Mouse (Mus musculus): ENCODE data around the gene Mkrn1.
"Not testable (repeated sequence)": the region's sequence is repeated elsewhere in the genome, so short reads cannot be mapped to it uniquely, and the experiment has no call there.

The Mkrn1 gene

DNA sequence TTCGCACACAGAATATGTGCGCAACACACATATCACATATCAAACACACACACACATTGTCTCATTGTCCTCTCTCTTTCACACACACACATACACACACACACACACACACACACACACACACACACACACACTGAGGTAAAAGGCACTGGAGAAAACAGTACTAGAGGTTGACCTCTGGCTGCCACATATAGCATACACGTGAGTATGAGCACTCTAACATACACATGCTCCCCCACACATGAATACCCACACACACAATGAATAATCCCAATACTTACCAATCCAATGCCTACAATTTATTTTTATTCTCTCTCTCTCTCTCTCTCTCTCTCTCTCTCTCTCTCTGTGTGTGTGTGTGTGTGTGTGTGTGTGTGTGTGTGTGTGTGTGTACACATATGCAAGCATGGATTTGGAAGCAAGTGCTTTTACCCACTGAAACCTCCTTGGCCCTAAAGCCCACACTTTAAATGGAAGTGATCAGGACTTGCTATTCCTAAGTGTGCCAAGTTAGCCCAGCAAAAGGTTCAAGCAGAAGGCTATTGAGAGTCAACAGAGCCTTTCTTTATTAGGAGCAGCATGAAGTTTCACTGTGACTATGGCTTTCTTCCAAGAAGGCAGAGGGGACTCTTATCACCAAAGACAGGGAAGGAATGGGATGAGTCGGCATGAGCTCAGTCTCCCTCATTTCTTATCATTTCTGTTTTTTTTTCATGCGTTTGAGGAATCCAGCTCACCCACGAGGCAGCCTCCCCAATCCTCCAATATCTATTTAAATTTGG is 8.9 kb upstream of the Mkrn1 start:
- no peak for DNase-seq

DNA sequence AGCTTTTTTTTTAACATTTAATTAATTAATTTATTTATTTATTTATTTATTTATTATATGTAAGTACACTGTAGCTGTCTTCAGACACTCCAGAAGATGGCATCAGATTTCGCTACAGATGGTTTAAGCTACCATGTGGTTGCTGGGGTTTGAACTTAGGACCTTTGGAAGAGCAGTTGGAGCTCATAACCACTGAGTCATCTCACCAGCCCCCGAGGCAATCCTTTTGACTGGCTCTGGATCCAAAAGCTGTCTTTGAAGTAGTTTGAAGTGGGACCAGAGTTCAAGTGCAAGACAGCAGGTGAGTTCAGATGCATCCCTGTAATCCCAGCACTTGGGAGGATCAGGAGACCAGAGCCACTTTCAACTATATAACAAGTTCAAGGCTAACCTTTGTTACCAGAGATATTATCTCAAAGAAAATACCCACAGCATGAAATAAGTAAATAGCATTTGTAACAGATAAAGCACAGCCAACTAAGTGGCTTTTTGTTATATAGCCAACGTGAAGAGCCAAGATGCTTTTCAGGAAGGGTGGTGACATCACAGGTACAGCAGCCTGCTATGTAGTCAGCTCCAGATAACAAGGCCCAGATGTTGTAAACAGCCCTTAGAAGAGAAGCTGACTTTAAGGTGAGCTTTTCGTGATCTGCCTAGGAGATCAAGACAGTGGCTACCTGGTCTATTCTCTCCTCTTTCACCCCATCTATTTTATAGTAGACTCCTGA is 7.2 kb upstream of the Mkrn1 start:
- DNase-seq, result no peak

DNA sequence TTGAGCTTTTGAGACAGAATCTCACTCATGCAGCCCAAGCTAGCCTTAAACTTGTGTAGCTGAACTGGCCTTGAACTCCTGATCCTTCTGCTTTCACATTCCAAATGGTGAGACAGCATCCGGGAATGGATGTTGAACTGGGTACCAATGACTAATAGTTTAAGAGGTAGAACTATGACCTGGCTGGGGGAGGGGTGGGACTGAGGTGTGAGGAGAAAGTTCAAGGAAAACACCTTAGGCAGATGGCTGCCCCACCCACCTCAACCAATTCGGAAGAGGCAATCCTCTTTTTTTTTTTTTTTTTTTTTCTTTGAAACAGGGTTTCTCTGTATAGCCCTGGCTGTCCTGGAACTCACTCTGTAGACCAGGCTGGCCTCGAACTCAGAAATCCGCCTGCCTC is 6.5 kb upstream of the Mkrn1 start:
- no peak for DNase-seq

DNA sequence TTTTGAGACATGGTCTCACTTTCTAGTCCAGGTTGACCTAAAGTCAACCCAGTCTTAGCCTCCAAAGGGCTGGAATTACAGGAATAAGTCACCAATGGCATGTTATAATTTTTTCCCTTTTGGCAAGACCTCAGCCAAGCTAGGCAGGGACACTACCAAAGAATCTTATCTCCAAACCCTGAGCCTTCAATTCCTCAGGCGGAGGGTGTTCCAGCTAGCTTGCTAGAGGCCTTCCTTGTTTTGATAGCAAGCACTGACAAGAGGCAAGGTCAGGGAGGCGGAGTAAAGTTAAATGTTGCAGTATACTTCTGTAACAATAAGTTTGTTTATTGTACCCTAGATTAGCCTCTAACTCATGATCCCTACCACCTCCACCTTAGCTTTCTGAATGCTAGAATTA is 4.9 kb upstream of the Mkrn1 start:
- DNase-seq, result no peak

DNA sequence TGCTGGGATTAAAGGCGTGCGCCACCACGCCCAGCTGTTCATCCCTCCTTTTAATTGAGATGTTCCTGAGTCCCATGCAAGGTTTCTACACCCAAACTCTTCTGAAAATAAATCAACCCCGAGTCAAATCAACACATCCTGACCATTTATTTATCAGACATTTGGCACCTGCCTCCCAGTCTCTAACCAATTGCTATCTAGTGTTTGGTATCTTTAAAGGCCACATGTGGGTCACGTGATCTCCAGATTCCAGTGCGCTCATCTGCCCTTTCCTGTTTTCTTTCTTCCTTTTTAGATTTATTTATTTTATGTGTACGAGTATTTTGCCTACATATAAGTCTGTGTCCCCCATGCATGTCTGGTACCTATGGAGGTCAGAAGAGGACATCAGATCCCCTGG is 3.4 kb upstream of the Mkrn1 start:
- no peak for DNase-seq

DNA sequence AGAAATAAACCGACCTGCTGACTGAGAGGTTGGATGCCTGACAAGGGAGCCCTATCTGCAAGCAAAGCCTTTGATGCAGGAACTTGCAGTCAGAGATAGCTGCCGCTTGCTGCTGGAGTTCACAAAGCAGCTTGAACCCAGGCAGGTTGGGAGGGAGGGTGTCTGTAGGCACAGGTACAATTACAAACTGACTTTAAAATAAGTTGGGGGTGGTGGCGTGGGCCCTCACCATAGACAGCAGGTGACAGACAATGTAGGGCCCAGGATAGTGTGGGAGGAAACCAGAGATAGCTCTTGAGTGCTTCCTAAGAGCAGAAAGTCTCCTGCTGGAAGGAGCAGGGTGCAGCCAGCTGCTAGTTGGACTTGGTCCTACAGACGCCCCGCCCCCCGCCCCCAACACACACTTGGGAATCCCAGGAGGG is 2.9 kb upstream of the Mkrn1 start:
- DNase-seq, result no peak

DNA sequence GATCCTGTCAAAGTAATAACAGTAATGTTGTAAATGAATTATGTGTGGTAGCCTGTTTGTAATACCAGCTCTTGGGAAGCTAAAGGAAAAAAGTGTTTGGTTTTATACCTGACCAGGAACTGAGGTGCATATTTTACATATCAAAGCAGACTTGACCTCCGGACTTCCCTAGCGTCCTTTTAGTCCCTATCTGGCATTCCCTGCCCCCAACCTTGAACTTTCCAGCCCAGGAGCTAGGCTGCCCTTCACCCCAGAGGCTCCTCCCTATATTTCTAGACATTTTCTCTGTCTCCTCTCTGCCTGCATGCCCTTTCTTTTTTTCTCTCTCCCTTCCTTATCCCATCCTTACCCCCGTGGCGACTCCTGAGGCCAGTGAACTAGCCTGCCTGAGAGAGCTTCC is 605 bp upstream of the Mkrn1 start:
- no peak for DNase-seq

DNA sequence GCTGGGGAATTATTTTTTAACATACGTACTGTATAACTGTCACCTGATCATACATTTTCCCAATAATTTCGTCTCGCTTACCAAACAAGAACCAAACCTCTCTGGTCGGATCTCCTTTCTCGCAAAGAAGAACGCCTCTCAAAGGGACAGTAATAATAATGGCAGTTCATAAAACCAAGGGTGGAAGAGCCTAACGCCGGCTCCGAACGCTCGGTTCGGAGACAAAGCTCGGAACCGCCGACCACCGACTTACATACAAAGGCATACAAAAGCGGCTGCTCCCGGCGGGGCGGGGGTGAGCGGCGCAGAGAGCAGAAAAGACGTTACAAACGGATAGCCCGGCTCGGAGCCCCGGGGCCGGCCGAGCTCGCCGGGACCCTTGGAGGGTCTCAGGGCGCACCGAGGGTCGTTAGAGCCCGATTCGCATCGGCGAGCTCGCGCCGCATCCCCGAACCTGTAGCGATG is 844 bp downstream of the Mkrn1 start:
- DNase-seq, result no peak

DNA sequence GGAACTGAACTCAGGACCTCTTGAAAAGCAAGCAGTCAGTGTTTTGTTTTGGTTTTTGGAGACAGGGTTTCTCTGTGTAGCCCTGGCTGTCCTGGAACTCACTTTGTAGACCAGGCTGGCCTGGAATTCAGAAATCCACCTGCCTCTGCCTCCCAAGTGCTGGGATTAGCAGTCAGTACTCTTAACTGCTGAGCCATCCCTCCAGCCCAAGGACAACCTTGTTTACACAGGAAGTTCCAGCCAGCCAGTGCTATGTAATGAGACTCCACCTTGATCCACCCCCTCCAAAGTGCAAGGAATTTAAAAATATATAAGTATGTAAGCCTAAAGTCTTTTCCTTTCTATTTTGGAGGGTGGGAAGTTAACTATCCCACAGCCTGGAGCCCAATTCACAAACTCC is 3.6 kb downstream of the Mkrn1 start:
- DNase-seq, result not testable (repeated sequence)

DNA sequence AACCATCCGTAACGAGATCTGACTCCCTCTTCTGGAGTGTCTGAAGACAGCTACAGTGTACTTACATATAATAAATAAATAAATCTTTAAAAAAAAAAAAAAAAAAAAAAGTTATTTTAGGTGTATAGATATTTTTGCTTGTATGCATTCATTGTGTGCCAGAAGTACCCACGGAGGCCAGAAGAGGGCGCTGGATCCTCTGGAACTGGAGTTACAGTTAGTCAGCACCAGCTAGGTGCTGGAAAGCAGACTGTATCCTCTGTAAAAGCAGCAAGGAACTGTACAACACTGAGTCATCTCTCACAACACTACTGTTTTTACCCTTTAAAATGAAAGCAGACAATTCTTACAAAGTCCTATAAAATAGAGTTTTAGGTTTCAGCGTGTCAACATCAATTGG is 4.5 kb downstream of the Mkrn1 start:
- peak; percentile 71 to 73 for DNase-seq

DNA sequence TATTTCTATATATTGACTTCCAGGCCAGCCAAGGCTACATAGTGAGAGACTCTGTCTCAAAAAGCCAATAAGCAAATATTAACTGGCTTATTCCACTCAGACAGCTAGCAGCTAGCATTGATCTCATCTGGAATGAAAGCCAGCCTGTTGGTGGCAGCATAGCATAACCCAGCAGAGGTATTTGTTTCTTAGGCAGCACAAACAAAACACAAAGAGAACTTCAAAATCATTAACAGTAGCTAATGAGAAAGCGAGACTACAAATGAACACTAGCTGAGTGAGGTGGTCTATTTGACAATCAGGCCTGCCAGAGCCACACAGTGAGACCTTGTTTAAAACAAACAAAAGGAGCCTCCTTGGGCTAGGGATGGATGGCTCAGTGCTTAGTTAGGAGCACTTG is 6.2 kb downstream of the Mkrn1 start:
- DNase-seq, result no peak

DNA sequence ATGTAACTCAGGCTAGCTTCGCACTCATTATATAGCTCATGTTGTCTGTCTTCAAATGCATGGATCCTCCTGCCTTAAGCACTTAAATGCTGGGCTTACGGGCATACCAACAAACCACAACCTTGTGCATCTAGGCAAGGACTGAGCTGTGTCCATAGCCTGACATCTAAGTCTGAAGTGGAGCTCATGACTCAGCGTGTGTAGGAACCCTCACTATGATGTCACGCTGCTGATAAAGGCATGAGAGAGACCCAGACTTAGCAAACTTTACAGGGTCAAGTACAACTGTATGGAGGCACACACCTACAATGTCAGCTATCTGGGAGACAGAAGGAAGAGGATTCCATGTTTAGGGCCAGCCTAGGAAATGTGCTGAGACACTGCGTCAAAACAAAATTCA is 13.8 kb downstream of the Mkrn1 start:
- no peak for DNase-seq

DNA sequence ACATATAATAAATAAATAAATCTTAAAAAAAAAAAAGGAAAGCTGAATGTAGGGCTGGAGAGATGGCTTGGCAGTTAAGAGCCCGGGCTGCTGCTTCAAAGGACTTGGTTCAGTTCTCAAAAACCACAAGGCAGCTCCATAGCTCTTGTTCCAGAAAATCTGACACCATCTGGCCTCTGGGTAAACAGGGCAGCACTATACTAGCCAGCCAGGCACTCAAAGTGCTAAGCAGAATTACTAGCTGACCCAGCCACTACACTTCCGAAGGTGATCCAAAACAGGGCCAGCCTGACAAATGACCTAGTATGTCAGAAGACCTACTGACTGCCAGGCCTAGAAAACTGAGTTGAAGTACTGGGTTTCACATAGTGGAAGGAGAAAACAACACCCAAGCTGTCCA is 17.1 kb downstream of the Mkrn1 start:
- DNase-seq, result peak; percentile 40 to 56

DNA sequence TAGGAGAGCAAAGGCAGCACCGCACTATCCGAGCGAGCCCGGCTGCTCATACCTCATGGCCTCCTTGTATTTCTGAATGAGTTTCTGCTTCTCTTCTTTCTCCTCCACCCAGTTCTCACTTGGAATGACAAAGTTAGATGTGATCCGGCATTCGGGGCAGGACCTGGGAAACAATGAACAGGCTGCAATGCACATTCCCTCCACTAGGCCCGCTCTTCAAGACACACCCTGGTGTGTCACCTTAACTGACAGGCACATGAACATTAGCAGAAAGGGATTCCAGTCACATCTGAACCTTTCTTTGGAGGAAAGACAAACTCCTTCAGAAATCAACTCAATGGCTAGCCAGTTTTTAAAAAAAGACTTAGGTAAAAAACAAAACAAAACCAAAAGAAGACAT is 19.9 kb downstream of the Mkrn1 start:
- DNase-seq, result no peak

DNA sequence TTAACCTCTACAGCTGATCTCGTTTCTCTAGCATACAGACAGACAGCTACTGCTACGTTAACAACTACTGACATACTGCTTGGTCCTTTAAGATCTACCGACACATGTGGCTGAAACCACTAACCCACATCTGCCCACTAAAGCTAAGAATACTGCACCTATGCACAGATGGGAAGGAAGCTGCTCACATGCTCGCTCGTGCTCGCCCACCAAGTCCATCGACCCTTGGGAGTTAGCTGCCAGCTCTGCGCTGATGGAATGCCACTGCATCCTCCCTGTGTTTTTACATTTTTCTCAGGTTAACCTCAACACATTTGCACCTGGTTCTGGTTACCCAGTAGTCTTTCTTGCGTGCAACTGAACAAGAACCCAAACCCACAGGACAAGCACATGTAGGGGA is 21.9 kb downstream of the Mkrn1 start:
- DNase-seq, result no peak

DNA sequence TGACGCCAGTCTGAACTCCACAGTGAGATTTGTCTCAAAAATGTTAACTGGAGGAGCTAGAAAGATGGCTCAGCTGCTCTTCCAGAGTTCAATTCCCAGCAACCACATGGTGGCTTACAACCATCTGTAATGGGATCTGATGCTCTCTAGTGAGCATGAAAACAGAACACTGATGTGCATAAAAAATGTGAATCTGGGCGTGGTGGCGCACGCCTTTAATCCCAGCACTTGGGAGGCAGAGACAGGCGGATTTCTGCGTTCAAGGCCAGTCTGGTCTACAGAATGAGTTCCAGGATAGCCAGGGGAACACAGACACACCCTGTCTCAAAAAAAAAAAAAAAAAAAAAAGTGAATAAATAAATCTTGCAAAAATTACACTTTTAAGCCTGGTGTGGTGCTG is 23.2 kb downstream of the Mkrn1 start:
- no peak for DNase-seq

DNA sequence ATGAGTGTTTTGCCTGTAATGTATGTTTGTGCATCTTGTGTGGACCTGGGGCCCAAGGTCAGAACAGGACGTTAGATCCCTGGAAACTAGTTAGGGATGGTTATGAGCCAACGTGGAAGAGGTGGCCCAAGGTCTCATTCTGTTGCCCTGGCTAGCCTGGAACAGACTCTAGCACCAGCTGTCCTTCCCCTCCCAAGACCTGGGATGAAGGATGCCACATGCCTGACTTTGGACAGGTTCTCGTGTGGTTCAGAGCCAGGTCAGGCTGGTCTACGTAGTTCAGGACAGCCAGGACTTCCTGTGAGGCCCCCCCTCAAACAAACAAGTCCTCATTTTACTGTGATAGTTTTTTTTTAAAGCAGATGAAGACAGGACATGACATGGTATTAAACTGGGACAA is 24.3 kb downstream of the Mkrn1 start:
- peak; percentile 35 to 39 for DNase-seq

DNA sequence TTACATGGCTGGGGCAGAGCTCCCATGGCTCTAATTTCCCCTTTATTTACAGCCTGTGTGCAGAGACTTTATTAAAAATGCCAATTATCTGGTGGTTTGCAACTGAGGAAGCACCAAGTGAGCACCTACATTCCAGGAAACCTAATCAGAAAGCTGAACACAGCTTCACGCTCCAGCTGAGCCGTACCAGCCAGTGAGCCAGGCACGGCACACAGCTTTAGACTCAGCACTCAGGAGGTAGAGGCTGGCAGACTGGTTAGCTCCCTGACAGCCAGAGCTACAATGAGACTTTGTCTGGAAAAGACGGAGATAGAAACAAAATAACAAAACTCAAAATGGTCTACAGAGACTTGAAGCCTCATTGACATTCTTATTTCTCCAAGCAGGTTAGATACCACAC is 24.8 kb downstream of the Mkrn1 start:
- no peak for DNase-seq

DNA sequence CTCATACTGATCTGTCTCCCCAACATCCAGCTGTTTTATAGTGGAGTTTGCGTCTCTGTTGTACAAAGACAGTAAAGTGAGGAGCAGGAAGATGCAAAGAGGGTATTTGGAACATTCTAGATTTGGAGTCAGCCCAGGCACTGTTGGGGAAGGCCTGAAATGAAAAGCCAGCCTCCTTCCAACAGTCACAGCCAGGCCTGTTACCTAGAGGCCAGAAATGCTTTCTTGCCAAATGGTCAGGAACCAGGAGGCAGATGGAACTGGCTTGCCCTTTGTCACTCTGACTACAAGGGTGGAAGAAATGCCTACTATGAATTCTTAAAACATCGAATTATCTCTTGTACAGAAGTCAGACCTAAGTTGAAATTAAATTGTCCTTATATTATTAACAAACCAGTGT is 30.3 kb downstream of the Mkrn1 start:
- DNase-seq, result peak; percentile 25 to 45

DNA sequence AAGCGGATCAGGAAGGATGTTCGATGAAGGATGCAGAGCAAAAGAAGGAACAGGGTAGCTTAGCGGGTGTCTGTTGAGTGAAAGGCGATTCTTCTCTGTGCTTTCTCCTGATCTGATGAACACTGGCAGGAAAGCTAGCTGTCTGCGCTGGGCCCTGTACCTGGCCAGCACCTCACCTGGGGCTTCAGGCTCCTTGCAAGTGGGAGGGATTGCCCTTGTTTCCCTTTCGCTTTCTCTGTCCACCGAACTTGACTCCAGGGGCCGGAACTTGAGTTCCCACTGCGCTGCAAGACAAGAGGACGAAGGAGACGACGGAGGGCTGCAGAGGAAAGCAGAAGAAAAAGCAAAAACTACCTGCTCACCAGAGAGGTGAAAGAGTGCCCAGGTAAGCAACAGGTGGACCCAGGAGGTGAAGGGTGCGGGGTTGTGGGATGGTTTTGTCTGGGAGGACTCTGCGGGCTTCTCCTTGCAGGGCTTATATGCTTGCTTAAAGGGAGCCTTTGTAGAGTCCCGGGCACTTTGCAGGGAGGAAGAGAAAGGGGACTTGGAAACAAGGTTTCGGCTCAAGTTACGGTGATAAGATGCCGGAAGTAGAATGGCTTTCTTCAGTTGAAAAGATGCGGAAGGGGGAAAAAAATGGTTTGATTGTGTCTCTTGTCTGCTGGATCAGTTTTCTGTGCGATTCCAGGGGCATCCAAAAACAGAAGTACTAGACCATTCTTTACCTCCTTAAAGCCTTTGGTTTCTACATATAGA is 39.0 kb downstream of the Mkrn1 start, which contains the start of gene Rab19:
Gene Rab19 (plus strand): TSS at position 51 of the 756 bp plus-strand sequence.
- no peak for DNase-seq

DNA sequence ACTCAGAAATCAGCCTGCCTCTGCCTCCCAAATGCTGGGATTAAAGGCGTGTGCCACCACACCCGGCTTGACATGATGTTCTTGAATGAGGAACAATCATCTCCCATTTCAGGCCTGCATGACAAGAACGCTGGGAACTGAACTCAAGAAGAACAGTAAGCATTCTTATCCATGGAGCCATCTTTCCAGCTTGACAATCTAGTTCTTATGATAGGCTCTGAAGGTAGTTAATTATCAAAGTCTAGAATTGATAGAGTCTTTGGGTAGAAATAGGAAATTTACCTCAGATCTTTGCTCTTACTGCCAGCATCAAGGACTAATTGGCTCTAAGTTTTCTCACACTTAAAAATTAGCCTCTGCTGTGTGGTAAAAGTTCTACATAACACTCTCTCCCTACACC is 40.0 kb downstream of the Mkrn1 start:
- no peak for DNase-seq

DNA sequence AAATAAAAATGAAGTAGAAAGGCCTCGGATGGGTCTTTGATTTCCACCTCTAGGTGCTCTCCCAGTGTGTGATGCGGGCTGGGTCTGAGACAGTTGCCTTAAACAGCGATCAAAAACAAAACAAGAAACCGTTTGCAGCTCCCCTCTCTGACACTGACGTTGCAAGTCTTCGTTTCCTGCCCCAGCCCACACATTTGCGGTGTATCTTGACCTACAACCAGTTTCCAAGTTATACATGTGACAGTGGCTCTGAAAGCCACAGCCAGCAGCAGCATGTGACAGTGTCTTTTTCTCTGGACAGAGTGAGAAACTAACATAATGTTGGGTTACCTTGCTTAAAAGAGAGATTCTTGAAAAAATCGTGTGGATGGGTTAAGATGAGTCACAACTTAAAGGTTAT is 40.5 kb downstream of the Mkrn1 start:
- DNase-seq, result no peak

DNA sequence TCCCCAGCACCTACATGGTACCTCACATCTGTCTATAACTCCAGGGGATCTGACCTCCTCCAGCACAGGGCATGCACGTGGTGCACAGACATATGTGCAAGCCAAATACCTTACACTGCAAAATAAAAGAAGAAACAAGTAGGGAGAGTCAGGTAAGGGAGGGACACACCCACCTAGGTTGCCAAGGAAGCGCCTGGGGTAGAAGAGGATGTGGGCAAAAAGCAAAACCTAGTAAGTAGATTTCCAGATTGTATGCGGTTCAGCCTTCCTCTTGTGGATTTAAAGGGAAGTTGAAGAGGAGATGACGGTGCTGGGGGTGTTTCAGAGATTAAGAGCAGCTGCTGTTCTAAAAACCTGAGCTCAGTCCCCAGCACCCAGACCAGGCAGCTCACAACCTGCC is 41.0 kb downstream of the Mkrn1 start:
- DNase-seq, result no peak
